Mouse (Mus musculus): Measurements from ENCODE around the gene Krt39.

DNA sequence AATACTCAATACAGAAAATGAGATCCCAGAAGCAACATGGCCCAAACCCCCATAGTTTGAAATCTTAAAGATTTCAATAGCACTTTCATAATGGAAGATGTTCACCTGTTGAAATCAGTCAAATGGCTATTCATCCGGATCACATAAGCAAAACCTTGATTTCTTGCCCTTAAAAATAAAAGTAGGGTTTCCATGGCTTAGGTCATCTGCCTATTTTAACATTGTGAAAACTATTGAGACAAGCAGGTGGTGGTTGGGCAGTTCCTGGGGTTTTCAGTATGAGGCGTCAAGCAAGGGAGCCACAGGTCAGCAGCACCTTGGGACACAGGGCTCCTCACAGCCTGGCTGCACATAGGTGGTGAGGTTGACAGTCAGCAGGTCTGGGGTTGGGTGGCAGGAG lies 35.1 kb upstream of the Krt39 start:
- no peak for TF ChIP-seq POLR2A (IDR thresholded peaks at IDR 0.05; ENCODE audit: control insufficient read depth, low read depth, low read length)
- TF ChIP-seq CTCF (IDR thresholded peaks at IDR 0.05; ENCODE audit: control insufficient read depth, insufficient read depth, insufficient replicate concordance, low read depth, low read length): no peak

Data from testis, adult 2 months (tissue).